Mouse (Mus musculus) lung, adult 2 months (tissue): Measurements from ENCODE around the gene Slc1a7. TPM values are rescaled to one million over a fixed set of nuclear protein-coding genes. Genes with fewer than 3 reads are reported as not detected.

ENCODE experiments used
- DNase-seq: peaks from one replicate; pipeline ENCODE4 v3.0.0; 2022
- H3K4me1 ChIP-seq: fragments of 200-500 bp; 2 replicates; pipeline ENCODE4 v1.6.1; 2011; ENCODE audit warnings: low read length; ENCODE audit not compliant: control insufficient read depth, insufficient read depth
- H3K4me3 ChIP-seq: fragments of 200-500 bp; replicated peaks from 2 replicates; pipeline ENCODE3; 2011; ENCODE audit warnings: low read depth, mild to moderate bottlenecking, control low read depth, low read length; ENCODE audit errors: extremely low read depth
- CTCF ChIP-seq: fragments of 200-500 bp; IDR thresholded peaks from 2 replicates; pipeline ENCODE4 v1.5.1; 2011; ENCODE audit warnings: mild to moderate bottlenecking, low read length, control low read depth; ENCODE audit not compliant: insufficient read depth
- POLR2A ChIP-seq: fragments of 200-500 bp; IDR thresholded peaks from 2 replicates; pipeline ENCODE4 v1.6.1; 2011; ENCODE audit warnings: low read depth, mild to moderate bottlenecking, control low read depth, low read length, borderline replicate concordance; ENCODE audit errors: extremely low read depth
- WGBS: fragments of 180-500 bp; shearing (Covaris S2); methylation state at CpG from one replicate; pipeline ENCODE4 v1.1.7; 2018; 5-methylcytosine and 5-hydroxymethylcytosine counted together
- polyA plus RNA-seq: library from polyadenylated mRNA; depleted of rRNA; stranded (reverse); fragments of >200 nt; gene quantifications from 2 replicates; pipeline ENCODE4 v1.2.3, GENCODE M21; 2012

Gene Slc1a7
- polyA plus RNA-seq, 1 experiment, result 0.39 TPM

DNA sequence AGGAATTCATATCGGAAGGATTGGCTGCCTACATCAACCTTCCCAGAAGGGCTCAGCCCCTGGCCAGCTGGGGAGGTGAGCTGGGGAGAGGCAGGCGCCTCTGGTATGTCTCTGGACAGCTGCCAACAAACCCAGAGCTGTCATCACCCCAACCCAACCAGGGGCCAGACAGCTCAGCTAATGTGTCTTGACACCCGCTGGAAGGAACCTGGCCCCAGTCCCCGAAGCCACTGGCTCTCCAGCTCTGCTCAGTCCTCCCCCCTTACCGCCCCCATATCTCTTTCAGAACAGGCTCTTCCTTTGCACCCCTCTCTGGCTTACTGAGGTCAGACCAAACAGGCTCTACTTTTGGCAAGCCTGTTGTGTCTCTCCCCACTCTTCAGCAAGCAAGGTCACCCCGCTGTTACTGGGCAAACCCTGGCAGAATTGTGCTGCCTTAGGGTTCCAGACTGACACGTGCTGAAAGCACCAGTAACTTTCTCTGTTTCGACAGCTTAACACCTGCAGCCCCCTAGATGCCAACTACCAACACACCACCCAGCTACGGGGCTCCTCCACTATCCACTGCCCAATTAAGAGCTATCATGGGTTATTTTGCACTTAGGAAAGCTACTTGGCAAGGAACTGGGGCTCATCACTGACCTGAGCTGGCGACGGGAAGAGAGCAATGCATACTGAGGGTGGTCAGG is 5.9 kb upstream of the Slc1a7 start:
- no peak overlapping the region for H3K4me3 ChIP-seq
- no peak for DNase-seq
- H3K4me1 ChIP-seq, result no peaks in the 10 kb centered on the region
- no peak for TF ChIP-seq POLR2A
- TF ChIP-seq CTCF, result no peak
- WGBS, result 40% methylated on average over 11 of the region's 11 CpGs

DNA sequence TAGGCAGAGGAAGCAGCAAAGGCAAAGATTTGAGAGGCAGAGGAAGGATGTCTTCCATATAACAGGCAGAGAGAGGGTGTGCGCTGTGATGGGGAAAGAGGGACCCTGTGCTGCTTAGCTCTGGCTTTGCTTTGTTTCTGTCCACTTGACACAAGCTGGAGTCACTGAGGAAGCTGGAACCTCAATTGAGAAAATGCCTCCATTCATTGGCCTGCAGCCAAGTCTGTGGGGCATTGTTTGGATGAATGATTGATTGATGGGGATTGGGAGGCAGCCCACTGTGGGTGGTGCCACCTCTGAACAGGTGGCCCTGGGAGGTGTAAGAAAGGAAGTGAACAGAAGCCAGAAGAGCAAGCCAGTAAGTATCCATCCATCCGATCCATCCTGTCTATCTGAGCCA is 5.3 kb upstream of the Slc1a7 start:
- 61% methylated on average over 2 of the region's 2 CpGs for WGBS
- Histone ChIP-seq H3K4me1 (no peaks in the 10 kb centered on the region), H3K4me3 (no peak overlapping the region)
- TF ChIP-seq CTCF (no peak), POLR2A (no peak)
- no peak for DNase-seq

DNA sequence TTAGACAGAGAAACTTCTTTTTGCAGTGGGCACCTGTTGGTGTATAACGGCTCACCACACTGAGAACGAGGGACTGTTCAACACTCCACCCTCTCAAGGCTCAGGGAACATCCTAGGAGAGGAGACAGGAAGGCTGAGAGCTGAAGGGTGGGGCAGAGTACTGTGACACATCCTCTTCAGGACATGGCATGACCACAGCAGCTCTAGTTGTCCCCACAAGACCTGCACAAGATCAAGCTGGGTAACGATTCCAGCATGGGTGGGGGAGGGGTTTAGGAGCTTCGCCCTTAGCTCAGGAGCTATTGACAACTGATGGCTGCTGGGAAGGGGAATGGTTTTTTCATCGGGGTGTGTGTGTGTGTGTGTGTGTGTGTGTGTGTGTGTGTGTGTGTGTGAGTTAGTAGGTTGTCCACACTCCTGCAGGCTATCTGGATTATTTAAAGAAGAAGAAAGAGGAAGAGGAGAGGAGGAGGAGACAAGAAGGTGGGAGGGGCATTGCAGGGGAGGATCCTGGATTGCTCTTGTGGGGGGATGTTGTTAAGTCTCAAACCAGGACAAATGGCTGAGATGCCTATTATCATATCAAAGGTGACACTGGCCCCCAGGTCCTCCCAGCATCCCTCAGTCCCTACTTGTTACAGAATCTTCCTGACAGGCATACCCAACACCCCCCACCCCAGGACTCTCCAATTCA is 1.6 kb upstream of the Slc1a7 start:
- TF ChIP-seq CTCF, result no peak
- TF ChIP-seq POLR2A, result no peak
- no peaks in the 10 kb centered on the region for H3K4me1 ChIP-seq
- 37% methylated on average over 5 of the region's 5 CpGs for WGBS
- no peak overlapping the region for H3K4me3 ChIP-seq
- no peak for DNase-seq

DNA sequence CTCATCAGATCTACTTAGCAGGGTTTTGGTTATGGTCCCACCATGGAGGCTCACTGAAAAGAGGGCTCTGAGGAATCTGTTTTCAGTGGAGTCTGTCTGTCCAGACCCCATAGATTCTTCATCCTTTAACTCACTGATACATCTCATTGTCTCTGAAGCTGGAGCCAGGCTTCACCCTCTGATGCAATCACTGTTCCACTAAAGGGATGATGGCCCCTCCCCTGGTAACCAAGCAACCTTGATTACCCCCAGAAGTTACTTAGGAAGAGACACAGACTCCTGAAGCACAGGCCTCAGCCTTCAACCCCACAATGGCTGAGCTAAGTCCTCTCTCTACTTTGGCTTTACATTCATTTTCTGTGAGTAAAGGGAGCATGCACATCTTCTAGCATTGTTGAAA is 1.6 kb downstream of the Slc1a7 start:
- H3K4me3 ChIP-seq, result no peak overlapping the region
- no peak for TF ChIP-seq CTCF
- TF ChIP-seq POLR2A, result no peak
- H3K4me1 ChIP-seq, result no peaks in the 10 kb centered on the region
- DNase-seq, result no peak

DNA sequence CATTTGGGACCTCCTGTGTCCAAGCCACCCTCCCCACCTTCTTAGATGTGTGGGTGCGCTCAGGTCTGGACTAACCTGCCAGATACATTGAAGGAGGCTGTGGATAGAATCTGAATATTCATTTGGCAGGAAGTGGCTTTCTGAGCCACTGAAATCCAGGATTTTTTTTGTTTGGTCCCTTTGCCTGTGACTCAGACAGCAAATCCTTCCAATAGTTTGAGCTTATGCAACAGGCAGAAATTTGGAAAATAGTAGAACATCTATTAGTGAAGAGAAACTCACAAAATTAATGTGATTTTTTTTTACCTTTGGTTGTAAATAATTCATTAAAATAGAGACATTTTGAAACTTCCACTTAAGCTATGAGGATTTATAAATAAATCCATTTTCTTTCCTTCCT is 3.0 kb downstream of the Slc1a7 start:
- WGBS, result 86% methylated on average over 1 of the region's 1 CpGs
- no peak overlapping the region for H3K4me3 ChIP-seq
- no peaks in the 10 kb centered on the region for H3K4me1 ChIP-seq
- TF ChIP-seq CTCF, result no peak
- TF ChIP-seq POLR2A, result no peak
- DNase-seq, result no peak

DNA sequence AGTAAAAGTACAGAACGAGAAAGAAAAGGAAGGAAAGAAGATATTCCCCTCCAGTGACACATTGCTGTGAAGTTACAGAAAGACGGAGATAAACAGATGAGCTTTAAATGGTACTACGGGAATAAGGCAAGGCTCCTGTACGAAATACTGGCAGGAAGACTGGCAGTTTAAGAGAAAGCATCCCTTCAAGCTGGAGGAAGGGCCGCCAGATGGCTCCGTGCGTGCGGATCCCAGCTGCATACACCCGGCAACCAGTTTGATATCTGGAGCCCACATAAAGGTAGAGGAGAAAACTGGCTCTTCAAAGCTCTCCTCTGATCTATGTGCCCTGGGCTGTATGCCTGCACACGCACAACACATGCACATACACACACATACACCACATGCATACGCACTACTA is 6.4 kb downstream of the Slc1a7 start:
- no peak overlapping the region for H3K4me3 ChIP-seq
- no peak for TF ChIP-seq POLR2A
- TF ChIP-seq CTCF, result no peak
- no peak for DNase-seq
- WGBS, result 81% methylated on average over 11 of the region's 11 CpGs
- H3K4me1 ChIP-seq, result no peaks in the 10 kb centered on the region

DNA sequence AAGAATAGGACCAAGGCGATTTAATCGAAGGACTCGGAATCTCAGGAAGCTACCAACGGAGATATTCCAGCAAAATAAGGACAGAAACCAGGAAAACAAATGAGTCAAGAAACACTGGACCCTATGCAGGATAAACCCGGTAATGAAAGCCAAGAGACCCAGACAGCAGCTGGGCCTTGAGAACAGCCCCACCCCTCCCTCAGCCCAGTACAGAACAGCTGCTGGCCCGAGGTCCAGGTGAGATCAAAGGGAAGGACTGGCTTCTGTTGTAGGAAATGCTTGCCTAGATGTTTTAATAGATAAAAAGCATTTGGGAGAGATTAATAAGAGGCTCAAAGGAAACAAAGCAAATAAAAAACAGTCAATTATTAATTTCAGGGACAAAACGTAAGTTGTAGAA is 6.9 kb downstream of the Slc1a7 start:
- no peak for TF ChIP-seq CTCF
- TF ChIP-seq POLR2A, result no peak
- DNase-seq, result no peak
- WGBS, result 69% methylated on average over 7 of the region's 7 CpGs
- no peaks in the 10 kb centered on the region for H3K4me1 ChIP-seq
- H3K4me3 ChIP-seq, result no peak overlapping the region

DNA sequence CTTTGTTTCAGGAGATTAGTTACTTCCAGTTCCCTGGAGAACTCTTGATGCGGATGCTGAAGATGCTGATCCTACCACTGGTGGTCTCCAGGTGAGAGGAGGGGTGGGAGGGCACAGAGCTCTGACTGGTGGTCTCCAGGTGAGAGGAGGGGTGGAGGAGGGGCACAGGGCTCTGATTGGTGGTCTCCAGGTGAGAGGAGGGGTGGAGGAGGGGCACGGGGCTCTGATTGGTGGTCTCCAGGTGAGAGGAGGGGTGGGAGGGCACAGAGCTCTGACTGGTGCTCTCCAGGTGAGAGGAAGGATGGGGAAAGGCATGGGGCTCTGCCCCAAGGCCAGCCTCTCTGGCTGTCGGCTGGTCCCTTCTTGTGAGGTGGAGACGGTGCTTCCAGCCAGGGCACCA is 9.5 kb downstream of the Slc1a7 start:
- no peaks in the 10 kb centered on the region for H3K4me1 ChIP-seq
- WGBS, result 67% methylated on average over 4 of the region's 4 CpGs
- no peak for TF ChIP-seq CTCF
- no peak for TF ChIP-seq POLR2A

DNA sequence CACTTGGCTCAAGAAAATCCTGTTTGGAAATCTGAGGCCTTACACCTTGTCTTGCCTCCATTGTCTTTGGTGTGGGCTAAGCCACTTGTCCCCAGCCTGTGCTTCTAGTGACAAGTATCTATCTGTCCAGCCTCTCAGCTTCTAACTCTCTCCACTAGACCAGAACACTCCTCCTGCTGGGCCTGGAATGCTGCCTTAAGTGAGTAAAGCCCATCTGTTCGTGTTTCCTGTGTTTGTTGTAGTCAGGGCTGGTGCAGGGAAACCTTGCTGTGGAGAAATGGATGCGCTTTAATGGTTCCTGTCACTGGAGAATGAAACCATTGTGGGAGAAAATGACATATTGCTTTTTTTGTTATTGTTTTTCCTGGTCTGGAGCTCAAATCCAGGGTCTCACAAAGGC is 11.4 kb downstream of the Slc1a7 start:
- H3K4me3 ChIP-seq, result no peak overlapping the region
- no peak for TF ChIP-seq POLR2A
- no peak for TF ChIP-seq CTCF
- WGBS, result 32% methylated on average over 2 of the region's 2 CpGs
- DNase-seq, result no peak
- H3K4me1 ChIP-seq, result no peaks in the 10 kb centered on the region

More for the DNA sequence above, 9.5 kb downstream of the Slc1a7 start:
- no peak overlapping the region for H3K4me3 ChIP-seq
- no peak for DNase-seq

DNA sequence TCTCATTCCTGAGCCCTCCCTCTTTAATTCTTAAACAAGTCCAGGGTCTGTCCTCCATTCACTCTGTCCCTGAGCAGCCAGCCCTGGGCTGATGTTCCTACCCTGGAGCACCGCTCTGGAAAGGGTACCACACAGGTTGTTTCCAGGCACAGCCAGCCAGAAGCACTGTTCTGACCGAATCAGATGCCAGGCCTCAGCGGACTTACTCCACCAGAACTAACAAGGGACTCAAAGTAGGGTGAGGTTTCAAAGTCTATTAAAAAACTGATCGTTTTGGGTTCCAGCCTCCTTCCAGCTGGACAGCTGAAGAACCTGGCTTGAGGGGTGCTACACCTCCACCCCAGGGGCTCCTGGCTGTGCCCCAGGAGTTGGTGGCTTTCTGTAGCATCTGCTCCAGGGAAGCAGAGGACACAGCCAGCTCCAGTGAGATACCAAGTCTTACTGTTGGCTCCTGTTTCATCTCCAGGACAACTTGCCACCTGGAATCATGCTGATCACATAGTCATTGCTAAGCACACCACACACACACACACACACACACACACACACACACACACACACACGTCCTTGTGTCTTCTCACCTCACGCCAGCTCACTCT is 12.0 kb downstream of the Slc1a7 start:
- TF ChIP-seq CTCF (no peak), POLR2A (no peak)
- no peak overlapping the region for H3K4me3 ChIP-seq
- 77% methylated on average over 6 of the region's 6 CpGs for WGBS
- DNase-seq, result no peak
- no peaks in the 10 kb centered on the region for H3K4me1 ChIP-seq
